Mouse (Mus musculus) hindbrain, embryonic 15.5 days (tissue): ENCODE results near the gene Gm17660. TPM values are rescaled to one million over a fixed set of nuclear protein-coding genes. Genes with fewer than 3 reads are reported as not detected.

Experiments
- ATAC-seq: fragments of 200-750 bp; cut with Nextera tagmentation; 2 replicates; pipeline ENCODE4 v1.8.0; 2017; ENCODE audit warnings: low read depth, moderate number of reproducible peaks, moderate TSS enrichment; ENCODE audit not compliant: low FRiP score
- H3K27ac ChIP-seq: fragments of 300-500 bp; sonication (generic); replicated peaks from 2 replicates; pipeline ENCODE4 v1.5.1; 2015; ENCODE audit warnings: mild to moderate bottlenecking, inconsistent platforms
- H3K27me3 ChIP-seq: fragments of 300-500 bp; sonication (generic); 2 replicates; pipeline ENCODE4 v1.6.1; 2015; ENCODE audit warnings: control low read depth, inconsistent platforms
- H3K36me3 ChIP-seq: fragments of 300-500 bp; sonication (generic); 2 replicates; pipeline ENCODE4 v1.6.1; 2015; ENCODE audit warnings: control low read depth, inconsistent platforms
- H3K4me1 ChIP-seq: fragments of 300-500 bp; sonication (generic); replicated peaks from 2 replicates; pipeline ENCODE4 v1.6.1; 2015; ENCODE audit warnings: control low read depth, inconsistent platforms
- H3K4me2 ChIP-seq: fragments of 300-500 bp; sonication (generic); 2 replicates; pipeline ENCODE4 v1.6.1; 2015; ENCODE audit warnings: moderate library complexity, mild to moderate bottlenecking, inconsistent platforms
- H3K4me3 ChIP-seq: fragments of 300-500 bp; sonication (generic); 2 replicates; pipeline ENCODE4 v1.5.1; 2015; ENCODE audit warnings: mild to moderate bottlenecking, inconsistent platforms
- H3K9ac ChIP-seq: fragments of 300-500 bp; sonication (generic); 2 replicates; pipeline ENCODE4 v1.6.1; 2015; ENCODE audit warnings: inconsistent platforms
- H3K9me3 ChIP-seq: fragments of 300-500 bp; sonication (generic); 2 replicates; pipeline ENCODE4 v1.6.1; 2016; ENCODE audit warnings: control low read depth, inconsistent platforms
- WGBS: fragments of 180-500 bp; shearing (Covaris S2); methylation state at CpG from one replicate; pipeline ENCODE4 v1.1.7; 2015; 5-methylcytosine and 5-hydroxymethylcytosine counted together
- polyA plus RNA-seq: library from polyadenylated mRNA; unstranded; fragments of >200 nt; fragmentation: Nextera tagmentation; extraction: Ambion mirVana; gene quantifications from 2 replicates; pipeline ENCODE4 v1.2.1, GENCODE M21; 2015

The Gm17660 gene
- polyA plus RNA-seq, 1 experiment from 2014 or later = not detected

- Histone ChIP-seq H3K27ac (peak overlapping the region; percentile 85), H3K36me3 (no peaks in the 10 kb centered on the region), H3K9ac (peak overlapping the region; percentile 36), H3K4me3 (peak overlapping the region; percentile 23; the same call in 1 of the 2 replicates), H3K27me3 (no peaks in the 10 kb centered on the region), H3K9me3 (no peaks in the 10 kb centered on the region), H3K4me1 (peaks cover 58% of the 10 kb centered on the region), H3K4me2 (peak overlapping the region; percentile 52)
- 33% methylated on average over 11 of the region's 11 CpGs for WGBS
- peak; percentile 47 for ATAC-seq
Measured at GRCm38 (mm10) chr5:104108127-104108875, 30.9 kb upstream of the Gm17660 start.

DNA sequence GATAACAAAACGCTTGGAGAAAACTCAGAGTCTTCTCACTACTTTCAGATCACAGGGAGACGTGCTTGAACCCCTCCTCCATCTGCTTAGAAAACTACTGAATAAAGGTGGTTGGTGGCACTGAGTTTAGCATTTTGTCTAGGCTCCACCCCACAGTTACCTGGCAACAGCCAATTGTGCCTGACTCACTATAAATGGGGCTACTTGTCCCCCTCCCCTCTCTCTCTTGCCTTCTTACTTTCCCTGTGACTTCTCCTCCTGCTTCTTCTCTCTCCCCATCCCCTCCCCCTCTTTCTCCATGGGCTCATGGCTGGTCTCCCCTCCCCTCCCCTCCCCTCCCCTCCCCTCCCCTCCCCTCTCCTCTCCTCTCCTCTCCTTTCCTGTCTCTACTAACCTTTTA lies 26.7 kb upstream of the Gm17660 start:
- no peaks in the 10 kb centered on the region for H3K36me3 ChIP-seq
- no peak overlapping the region for H3K4me2 ChIP-seq
- H3K9me3 ChIP-seq = no peaks in the 10 kb centered on the region
- no peak overlapping the region for H3K9ac ChIP-seq
- ATAC-seq = no peak
- peaks cover 25% of the 10 kb centered on the region for H3K4me1 ChIP-seq
- H3K27ac ChIP-seq = 0 out of 2 replicates have a peak overlapping the region, but pooled peaks have one; percentile 28
- no peak overlapping the region for H3K4me3 ChIP-seq
- 32% methylated on average over 2 of the region's 2 CpGs for WGBS
- no peaks in the 10 kb centered on the region for H3K27me3 ChIP-seq

- Histone ChIP-seq H3K4me2 (no peak overlapping the region), H3K9ac (no peak overlapping the region), H3K9me3 (no peaks in the 10 kb centered on the region), H3K27ac (peak overlapping the region; percentile 48; the same call in 1 of the 2 replicates), H3K36me3 (no peaks in the 10 kb centered on the region), H3K4me1 (peaks cover 16% of the 10 kb centered on the region), H3K27me3 (no peaks in the 10 kb centered on the region), H3K4me3 (no peak overlapping the region)
- ATAC-seq = no peak
- WGBS = 72% methylated on average over 4 of the region's 4 CpGs
Measured at GRCm38 (mm10) chr5:104103171-104103570, 25.8 kb upstream of the Gm17660 start.

DNA sequence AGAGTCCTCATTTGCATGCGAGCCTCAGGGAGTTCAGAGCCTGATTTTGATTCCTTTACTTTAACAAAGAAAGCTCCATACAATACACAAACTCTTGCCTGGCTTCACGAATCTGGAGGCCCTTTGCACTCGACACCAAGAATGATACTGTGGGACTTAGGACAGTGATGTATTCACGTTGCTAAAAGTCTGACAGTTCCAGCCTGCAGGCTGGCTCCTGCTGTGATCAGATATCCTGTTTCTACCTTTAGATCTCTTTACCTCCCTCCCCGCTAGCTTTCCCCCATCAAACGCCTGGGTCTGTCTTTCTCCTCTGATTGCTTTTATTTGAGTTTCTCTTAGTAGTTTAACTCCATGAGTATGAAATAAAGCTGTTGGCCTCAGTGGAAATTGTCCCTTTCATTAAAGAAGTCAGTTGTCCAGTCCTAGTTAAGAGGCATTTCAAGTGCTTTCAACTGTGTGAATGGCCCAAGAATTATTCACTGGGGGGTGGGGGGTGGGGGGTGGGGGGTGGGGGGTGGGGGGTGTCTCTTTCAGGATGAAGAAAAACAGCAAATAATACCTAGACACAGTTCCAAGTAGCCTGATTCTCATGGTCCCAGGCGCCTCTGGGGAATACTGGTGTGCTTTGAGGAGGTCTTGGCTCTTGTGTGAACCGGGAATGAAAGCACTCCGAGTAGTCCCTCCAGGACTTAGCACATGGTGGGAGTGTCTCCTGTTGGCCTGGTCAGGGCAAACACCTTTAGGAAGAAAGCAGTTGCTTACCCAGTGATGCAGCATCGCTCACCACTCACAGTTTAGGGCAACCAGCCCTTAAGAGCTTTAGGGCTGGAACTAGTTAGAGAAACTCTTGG lies 24.5 kb upstream of the Gm17660 start:
- no peaks in the 10 kb centered on the region for H3K36me3 ChIP-seq
- 16% methylated on average over 10 of the region's 10 CpGs for WGBS
- no peaks in the 10 kb centered on the region for H3K9me3 ChIP-seq
- H3K4me2 ChIP-seq = no peak overlapping the region
- no peaks in the 10 kb centered on the region for H3K27me3 ChIP-seq
- H3K4me3 ChIP-seq = no peak overlapping the region
- H3K27ac ChIP-seq = peak overlapping the region; percentile 51
- 0 out of 2 replicates have a peak, but pooled peaks cover 9% of the 10 kb centered on the region for H3K4me1 ChIP-seq
- H3K9ac ChIP-seq = no peak overlapping the region
- ATAC-seq = peak; percentile 77

DNA sequence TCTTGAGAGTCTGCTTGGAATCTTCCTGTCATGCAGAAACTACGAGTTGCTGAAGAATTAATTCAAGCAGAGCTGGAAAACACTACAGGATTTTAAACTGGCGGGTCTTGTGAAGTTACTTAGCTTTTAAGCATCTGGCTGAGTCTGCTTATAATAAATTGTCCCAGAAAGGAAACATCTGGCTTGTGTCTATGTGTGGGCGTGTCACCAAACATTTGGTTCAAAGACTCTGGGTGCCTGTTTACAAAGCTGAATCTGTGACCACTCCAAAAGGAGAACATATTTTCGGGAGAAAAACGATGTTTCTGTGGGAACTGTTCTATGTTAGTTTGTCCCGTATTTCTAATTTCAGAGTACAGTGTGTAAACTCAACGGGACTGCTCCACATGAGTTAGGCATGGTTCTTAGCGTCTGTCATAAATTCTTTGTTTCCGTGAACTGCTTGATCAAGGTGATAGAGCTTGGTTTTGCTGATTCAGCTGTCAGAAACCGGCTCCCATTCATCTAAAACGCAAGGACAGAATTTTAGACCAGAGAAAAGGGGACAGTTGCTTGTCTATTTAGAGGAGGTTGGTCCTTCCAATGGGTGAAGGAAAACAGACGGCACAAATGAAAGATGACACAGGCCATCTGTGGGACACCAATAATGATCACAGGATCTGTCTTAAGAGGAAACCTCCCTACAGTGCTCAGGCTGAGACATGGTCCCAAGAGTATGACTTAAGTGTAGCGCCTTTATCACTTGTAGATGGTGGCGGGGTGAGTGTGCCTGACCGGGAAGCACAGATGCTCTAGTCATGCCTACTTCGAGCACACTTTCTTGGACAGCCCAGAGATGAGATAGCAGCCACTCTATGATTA lies 18.9 kb upstream of the Gm17660 start:
- 0 out of 2 replicates have a peak, but pooled peaks cover 3% of the 10 kb centered on the region for H3K4me1 ChIP-seq
- H3K9me3 ChIP-seq = no peaks in the 10 kb centered on the region
- H3K27ac ChIP-seq = peak overlapping the region; percentile 17
- no peak overlapping the region for H3K4me3 ChIP-seq
- H3K36me3 ChIP-seq = no peaks in the 10 kb centered on the region
- no peak overlapping the region for H3K9ac ChIP-seq
- WGBS = 82% methylated on average over 16 of the region's 16 CpGs
- H3K27me3 ChIP-seq = no peaks in the 10 kb centered on the region
- no peak overlapping the region for H3K4me2 ChIP-seq
- ATAC-seq = no peak

DNA sequence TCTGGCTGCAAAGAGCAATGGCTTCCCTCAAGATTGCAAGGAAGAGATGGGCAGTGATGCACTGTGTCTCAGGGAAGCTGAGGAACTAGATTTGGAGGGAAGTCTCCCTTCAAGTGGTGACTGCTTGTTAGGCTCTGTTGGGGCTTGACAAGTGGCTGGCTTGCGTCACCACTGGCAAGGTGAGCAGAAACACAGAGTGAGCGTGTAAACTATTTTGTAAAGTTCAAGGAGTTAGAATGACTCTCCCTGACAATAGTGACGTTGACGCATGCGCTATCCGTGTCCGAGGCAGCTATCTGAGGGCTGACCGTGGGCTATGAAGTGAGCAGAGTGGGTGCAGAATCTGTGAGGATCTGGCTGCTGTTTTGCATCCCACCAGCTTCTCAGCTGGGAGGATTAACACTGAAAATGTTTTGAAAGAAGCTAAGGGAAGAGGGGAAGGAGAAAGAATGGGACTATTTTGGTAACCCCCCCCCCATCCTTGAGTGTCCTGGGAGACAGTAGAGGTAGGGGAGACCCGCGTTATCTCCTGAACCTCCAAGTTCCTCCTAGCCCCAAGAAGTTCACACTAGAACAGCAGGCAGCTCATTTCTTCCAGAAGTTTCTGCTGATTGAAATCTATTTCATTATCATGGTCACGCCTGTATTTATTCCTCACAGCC lies 18.1 kb upstream of the Gm17660 start:
- no peak for ATAC-seq
- Histone ChIP-seq H3K4me3 (no peak overlapping the region), H3K27me3 (no peaks in the 10 kb centered on the region), H3K4me2 (no peak overlapping the region), H3K27ac (peak overlapping the region; percentile 17; the same call in 1 of the 2 replicates), H3K9me3 (no peaks in the 10 kb centered on the region), H3K36me3 (no peaks in the 10 kb centered on the region), H3K9ac (no peak overlapping the region), H3K4me1 (0 out of 2 replicates have a peak, but pooled peaks cover 3% of the 10 kb centered on the region)
- 86% methylated on average over 11 of the region's 11 CpGs for WGBS

GRCm38 (mm10) chr5:104089751-104090150 lies 12.3 kb upstream of the Gm17660 start:
- H3K9ac ChIP-seq = no peak overlapping the region
- 88% methylated on average over 2 of the region's 2 CpGs for WGBS
- no peak for ATAC-seq

DNA sequence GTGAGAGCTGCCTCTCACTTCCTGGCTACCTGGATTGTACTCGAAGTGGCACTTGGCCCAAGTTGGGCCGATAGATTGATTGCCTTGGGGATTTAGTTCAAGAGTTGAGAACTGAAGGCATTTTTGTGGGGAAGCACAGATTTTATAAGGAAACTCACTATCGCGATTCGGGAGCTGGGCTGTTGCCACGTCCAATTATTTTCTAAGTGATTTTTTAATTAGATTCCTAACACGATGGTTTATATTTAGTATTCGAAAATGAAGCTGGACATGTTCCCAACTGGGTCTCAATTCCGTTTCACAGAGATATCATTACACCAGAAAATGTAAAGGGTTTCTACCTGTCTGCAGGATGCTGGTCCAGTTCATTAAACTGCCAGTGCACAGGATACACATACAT lies 8.0 kb upstream of the Gm17660 start:
- Histone ChIP-seq H3K4me3 (no peak overlapping the region), H3K4me2 (no peak overlapping the region), H3K27ac (no peak overlapping the region), H3K9me3 (no peaks in the 10 kb centered on the region), H3K4me1 (no peaks in the 10 kb centered on the region), H3K27me3 (no peaks in the 10 kb centered on the region), H3K9ac (no peak overlapping the region), H3K36me3 (peaks cover 22% of the 10 kb centered on the region)
- ATAC-seq = no peak
- WGBS = 81% methylated on average over 9 of the region's 9 CpGs

More at GRCm38 (mm10) chr5:104089751-104090150, 12.3 kb upstream of the Gm17660 start:
- Histone ChIP-seq H3K4me1 (no peaks in the 10 kb centered on the region), H3K27ac (no peak overlapping the region), H3K36me3 (peaks cover 22% of the 10 kb centered on the region), H3K4me3 (no peak overlapping the region), H3K4me2 (no peak overlapping the region), H3K27me3 (no peaks in the 10 kb centered on the region), H3K9me3 (no peaks in the 10 kb centered on the region)

GRCm38 (mm10) chr5:104080736-104081135 lies 3.3 kb upstream of the Gm17660 start:
- peaks cover 6% of the 10 kb centered on the region; the same call in 1 of the 2 replicates for H3K4me1 ChIP-seq
- no peak overlapping the region for H3K4me3 ChIP-seq
- peaks cover 4% of the 10 kb centered on the region; the same call in 1 of the 2 replicates for H3K36me3 ChIP-seq
- no peak overlapping the region for H3K4me2 ChIP-seq
- no peak overlapping the region for H3K27ac ChIP-seq
- ATAC-seq = no peak
- H3K27me3 ChIP-seq = no peaks in the 10 kb centered on the region
- no peaks in the 10 kb centered on the region for H3K9me3 ChIP-seq
- H3K9ac ChIP-seq = no peak overlapping the region
- WGBS = 92% methylated on average over 6 of the region's 6 CpGs

GRCm38 (mm10) chr5:104076361-104076760 lies 1.0 kb downstream of the Gm17660 start:
- Histone ChIP-seq H3K9ac (0 out of 2 replicates have a peak overlapping the region, but pooled peaks have one; percentile 10), H3K4me2 (no peak overlapping the region), H3K9me3 (no peaks in the 10 kb centered on the region), H3K4me3 (no peak overlapping the region), H3K27me3 (no peaks in the 10 kb centered on the region), H3K4me1 (peaks cover 12% of the 10 kb centered on the region; the same call in 1 of the 2 replicates), H3K36me3 (no peaks in the 10 kb centered on the region), H3K27ac (0 out of 2 replicates have a peak overlapping the region, but pooled peaks have one; percentile 45)
- no peak for ATAC-seq
- 45% methylated on average over 10 of the region's 10 CpGs for WGBS

GRCm38 (mm10) chr5:104074388-104074787 lies 3.0 kb downstream of the Gm17660 start:
- 32% methylated on average over 12 of the region's 12 CpGs for WGBS
- no peaks in the 10 kb centered on the region for H3K27me3 ChIP-seq
- no peak overlapping the region for H3K27ac ChIP-seq
- H3K4me1 ChIP-seq = peaks cover 12% of the 10 kb centered on the region; the same call in 1 of the 2 replicates
- no peaks in the 10 kb centered on the region for H3K36me3 ChIP-seq
- H3K4me3 ChIP-seq = no peak overlapping the region
- H3K9me3 ChIP-seq = no peaks in the 10 kb centered on the region
- no peak for ATAC-seq
- no peak overlapping the region for H3K4me2 ChIP-seq
- no peak overlapping the region for H3K9ac ChIP-seq
